Mouse (Mus musculus) cortical plate, adult 2 months (tissue): ENCODE data around the gene Pycr1.

Experiments used
- CTCF ChIP-seq: fragments of 200-500 bp; IDR thresholded peaks from 2 replicates; pipeline ENCODE4 v1.5.1; 2011; ENCODE audit warnings: mild to moderate bottlenecking, control low read depth, low read length; ENCODE audit not compliant: insufficient read depth; ENCODE audit errors: extremely low read depth
- POLR2A ChIP-seq: fragments of 200-500 bp; IDR thresholded peaks from 2 replicates; pipeline ENCODE4 v1.6.1; 2011; ENCODE audit warnings: mild to moderate bottlenecking, low read length, control low read depth; ENCODE audit not compliant: insufficient read depth; ENCODE audit errors: extremely low read depth

- TF ChIP-seq CTCF = no peak
- TF ChIP-seq POLR2A = no peak
Observed at GRCm38 (mm10) chr11:120608241-120609034, 35.1 kb downstream of the Pycr1 start, which contains the start of gene Npb.
